Mouse (Mus musculus) C2C12 (cell line): ENCODE measurements around the gene Slc1a5.

Experiments
- CEBPB ChIP-seq: IDR thresholded peaks from one replicate; pipeline ENCODE4 v1.6.1; 2011; ENCODE audit warnings: low read depth, mild to moderate bottlenecking, control low read depth, moderate library complexity
- CTCF ChIP-seq: IDR thresholded peaks from one replicate; pipeline ENCODE4 v1.5.1; 2011; ENCODE audit not compliant: control insufficient read depth, insufficient read depth, insufficient read length
- MAX ChIP-seq: IDR thresholded peaks from one replicate; pipeline ENCODE4 v1.6.1; 2011; ENCODE audit warnings: mild to moderate bottlenecking, control low read depth

DNA sequence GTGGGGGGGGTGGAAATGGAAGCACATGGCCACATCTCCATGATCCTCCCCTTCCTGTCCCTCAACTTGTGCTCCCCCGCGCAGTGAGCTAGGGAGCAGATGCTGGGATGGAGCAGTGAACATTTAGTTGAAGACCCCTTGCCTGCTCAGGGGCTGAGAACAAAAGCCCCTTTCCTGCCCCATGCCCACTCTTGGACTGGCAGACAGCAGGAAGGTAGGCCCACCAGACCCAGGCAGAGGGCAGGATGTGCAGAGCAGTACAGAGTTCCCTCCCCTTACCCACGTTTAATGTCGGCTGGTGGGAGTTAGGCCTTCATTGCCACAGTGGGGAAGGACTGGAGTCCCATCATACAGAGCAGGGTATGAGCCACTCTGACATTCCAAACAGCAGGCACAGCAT is 59.9 kb downstream of the Slc1a5 start:
- TF ChIP-seq CTCF (no peak), MAX (no peak), CEBPB (no peak)
